Mouse (Mus musculus): ENCODE results near the gene Git1.
"Not testable (repeated sequence)": the region's sequence is repeated elsewhere in the genome, so short reads cannot be mapped to it uniquely, and the experiment has no call there.

Gene Git1

GRCm38 (mm10) chr11:77519043-77519442 lies 25.7 kb downstream of the Git1 start, which contains the start of gene Gm10392:
Gene Gm10392, minus strand, starts transcription at chr11:77519198.
- DNase-seq (ENCODE audit: low spot score in 2 of 2), result no peak

GRCm38 (mm10) chr11:77520601-77521529 lies 27.5 kb downstream of the Git1 start:
- DNase-seq (ENCODE audit: low spot score in 2 of 2), result no peak

GRCm38 (mm10) chr11:77525804-77526486 lies 32.6 kb downstream of the Git1 start:
- DNase-seq (ENCODE audit: low spot score in 2 of 2), result no peak

- not testable (repeated sequence) for DNase-seq (ENCODE audit: low spot score in 2 of 2)
Observed at GRCm38 (mm10) chr11:77528420-77528819, 35.1 kb downstream of the Git1 start.

- DNase-seq (ENCODE audit: low spot score in 2 of 2), result no peak
Observed at GRCm38 (mm10) chr11:77529644-77530043, 36.3 kb downstream of the Git1 start.

GRCm38 (mm10) chr11:77530862-77531261 lies 37.5 kb downstream of the Git1 start:
- no peak for DNase-seq (ENCODE audit: low spot score in 2 of 2)

GRCm38 (mm10) chr11:77532202-77532846 lies 39.0 kb downstream of the Git1 start:
- no peak for DNase-seq (ENCODE audit: low spot score in 2 of 2)

GRCm38 (mm10) chr11:77545261-77545660 lies 51.9 kb downstream of the Git1 start:
- no peak for DNase-seq (ENCODE audit: low spot score in 2 of 2)
